Mouse (Mus musculus) neural tube, embryonic 15.5 days (tissue): Measurements from ENCODE around the gene D630003M21Rik. TPM values are rescaled to one million over a fixed set of nuclear protein-coding genes. Genes with fewer than 3 reads are reported as not detected.

Experiments
- ATAC-seq: fragments of 200-750 bp; cut with Nextera tagmentation; 2 replicates; pipeline ENCODE4 v1.8.0; 2017; ENCODE audit warnings: mild to moderate bottlenecking, moderate TSS enrichment, moderate library complexity; ENCODE audit not compliant: low FRiP score
- H3K27ac ChIP-seq: fragments of 300-500 bp; sonication (generic); replicated peaks from 2 replicates; pipeline ENCODE4 v1.5.1; 2015; ENCODE audit warnings: mild to moderate bottlenecking, inconsistent platforms
- H3K27me3 ChIP-seq: fragments of 300-500 bp; sonication (generic); replicated peaks from 2 replicates; pipeline ENCODE4 v1.6.1; 2015; ENCODE audit warnings: inconsistent platforms
- H3K36me3 ChIP-seq: fragments of 300-500 bp; sonication (generic); 2 replicates; pipeline ENCODE4 v1.6.1; 2015; ENCODE audit warnings: inconsistent platforms
- H3K4me1 ChIP-seq: fragments of 300-500 bp; sonication (generic); 2 replicates; pipeline ENCODE4 v1.6.1; 2015; ENCODE audit warnings: inconsistent platforms
- H3K4me2 ChIP-seq: fragments of 300-500 bp; sonication (generic); 2 replicates; pipeline ENCODE4 v1.6.1; 2015; ENCODE audit warnings: inconsistent platforms, mild to moderate bottlenecking, moderate library complexity
- H3K4me3 ChIP-seq: fragments of 300-500 bp; sonication (generic); replicated peaks from 2 replicates; pipeline ENCODE4 v1.5.1; 2015; ENCODE audit warnings: mild to moderate bottlenecking, inconsistent platforms
- H3K9ac ChIP-seq: fragments of 300-500 bp; sonication (generic); replicated peaks from 2 replicates; pipeline ENCODE4 v1.6.1; 2015; ENCODE audit warnings: mild to moderate bottlenecking, inconsistent platforms
- H3K9me3 ChIP-seq: fragments of 300-500 bp; sonication (generic); replicated peaks from 2 replicates; pipeline ENCODE4 v1.6.1; 2016; ENCODE audit warnings: inconsistent platforms
- WGBS: fragments of 180-500 bp; shearing (Covaris S2); methylation state at CpG from one replicate; pipeline ENCODE4 v1.1.7; 2015; ENCODE audit warnings: mixed read lengths; 5-methylcytosine and 5-hydroxymethylcytosine counted together
- polyA plus RNA-seq: library from polyadenylated mRNA; unstranded; fragments of >200 nt; fragmentation: Nextera tagmentation; extraction: Ambion mirVana; gene quantifications from 2 replicates; pipeline ENCODE4 v1.2.1, GENCODE M21; 2015

Gene D630003M21Rik
- polyA plus RNA-seq, 1 experiment from 2014 or later, result 2.4 TPM

DNA sequence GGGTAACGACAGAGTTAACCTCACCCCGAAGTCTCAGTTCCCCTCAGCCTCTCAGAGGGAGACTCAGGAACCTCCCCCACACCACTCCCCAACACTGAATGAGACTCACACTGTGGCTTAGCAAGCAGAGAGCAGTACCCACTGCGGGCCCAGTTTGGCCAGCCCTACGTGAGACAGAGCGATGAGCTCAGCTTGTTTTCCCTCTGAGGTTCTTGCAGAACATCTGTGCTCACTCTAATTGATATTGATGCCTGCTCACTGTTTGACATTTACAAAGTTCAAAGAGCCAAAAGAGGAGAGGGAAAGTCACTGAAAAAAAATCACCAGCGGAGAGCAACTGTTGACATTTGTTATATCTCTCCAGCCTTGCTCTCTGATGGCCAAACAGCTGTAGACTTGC, 67.3 kb downstream of the D630003M21Rik start:
- Histone ChIP-seq H3K4me1 (no peaks in the 10 kb centered on the region), H3K27me3 (no peaks in the 10 kb centered on the region), H3K9ac (no peak overlapping the region), H3K36me3 (no peaks in the 10 kb centered on the region), H3K9me3 (no peaks in the 10 kb centered on the region), H3K4me3 (no peak overlapping the region), H3K4me2 (no peak overlapping the region), H3K27ac (no peak overlapping the region)
- no peak for ATAC-seq
- 86% methylated on average over 6 of the region's 6 CpGs for WGBS

DNA sequence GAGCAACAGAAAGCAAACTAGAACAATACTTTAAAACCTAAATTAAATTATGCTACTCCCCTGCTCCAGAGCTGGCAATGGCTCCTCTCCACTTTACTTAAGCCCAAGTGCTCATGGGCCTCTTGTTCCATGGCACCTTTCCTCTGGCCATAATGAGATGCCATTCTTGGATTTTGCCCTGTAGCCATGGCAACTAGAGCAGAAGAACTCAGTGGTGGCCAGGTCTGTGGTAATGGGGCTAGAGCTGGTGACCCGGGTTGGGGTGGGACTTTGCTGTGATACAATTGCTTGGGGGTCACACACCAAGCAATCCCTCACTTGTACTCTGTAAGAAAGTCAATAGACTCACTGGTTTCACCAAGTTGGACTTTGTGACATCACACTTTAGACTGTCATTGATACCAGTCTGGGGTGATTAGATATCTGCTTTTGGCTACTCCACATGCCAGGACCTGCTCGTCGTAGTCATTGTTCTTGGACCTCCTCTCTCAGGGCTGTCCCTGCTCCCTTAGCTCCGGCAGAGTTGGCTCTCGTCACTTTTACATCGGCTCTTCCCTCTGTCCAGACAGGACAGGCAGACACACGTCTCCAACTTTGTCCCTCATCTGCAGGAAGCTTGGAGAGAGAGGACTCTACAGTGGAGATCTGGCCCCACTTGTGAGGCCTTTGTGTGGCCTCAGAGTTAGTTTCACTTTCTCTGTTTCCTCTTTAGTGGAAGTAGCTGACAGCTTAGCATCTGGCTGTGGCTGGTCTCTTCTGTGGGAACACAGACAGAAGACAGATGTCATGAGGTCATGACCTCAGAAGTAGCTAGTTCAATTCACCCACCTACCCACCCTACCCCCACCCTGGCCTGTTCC, 69.4 kb downstream of the D630003M21Rik start:
- Histone ChIP-seq H3K9ac (no peak overlapping the region), H3K36me3 (no peaks in the 10 kb centered on the region), H3K4me3 (no peak overlapping the region), H3K27ac (no peak overlapping the region), H3K4me2 (no peak overlapping the region), H3K4me1 (peaks cover 2% of the 10 kb centered on the region; the same call in 1 of the 2 replicates), H3K27me3 (no peaks in the 10 kb centered on the region), H3K9me3 (no peaks in the 10 kb centered on the region)
- no peak for ATAC-seq
- 49% methylated on average over 7 of the region's 7 CpGs for WGBS

DNA sequence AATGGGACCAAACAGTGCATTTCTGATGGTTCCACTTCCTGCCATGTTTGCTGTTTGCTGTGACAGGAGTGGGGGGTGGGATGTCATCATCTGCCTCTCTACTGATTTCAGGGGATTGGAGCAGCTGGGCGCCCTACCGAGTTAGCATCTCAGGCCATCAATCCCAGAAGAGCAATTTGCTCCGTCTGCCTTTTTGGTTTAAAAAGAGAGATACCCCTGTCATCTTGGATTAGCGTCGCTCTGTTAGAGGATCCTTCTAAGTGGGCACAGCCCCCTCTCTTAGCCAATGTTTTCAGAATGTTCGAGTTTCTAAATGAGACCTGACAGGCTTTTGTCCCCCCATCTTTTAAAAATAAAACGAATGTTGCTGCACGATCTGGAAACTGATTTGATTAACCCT, 71.4 kb downstream of the D630003M21Rik start:
- Histone ChIP-seq H3K27me3 (no peaks in the 10 kb centered on the region), H3K9ac (no peak overlapping the region), H3K4me3 (no peak overlapping the region), H3K4me1 (peaks cover 12% of the 10 kb centered on the region; the same call in 1 of the 2 replicates), H3K27ac (no peak overlapping the region), H3K9me3 (no peaks in the 10 kb centered on the region), H3K4me2 (no peak overlapping the region), H3K36me3 (no peaks in the 10 kb centered on the region)
- 48% methylated on average over 8 of the region's 8 CpGs for WGBS
- no peak for ATAC-seq

DNA sequence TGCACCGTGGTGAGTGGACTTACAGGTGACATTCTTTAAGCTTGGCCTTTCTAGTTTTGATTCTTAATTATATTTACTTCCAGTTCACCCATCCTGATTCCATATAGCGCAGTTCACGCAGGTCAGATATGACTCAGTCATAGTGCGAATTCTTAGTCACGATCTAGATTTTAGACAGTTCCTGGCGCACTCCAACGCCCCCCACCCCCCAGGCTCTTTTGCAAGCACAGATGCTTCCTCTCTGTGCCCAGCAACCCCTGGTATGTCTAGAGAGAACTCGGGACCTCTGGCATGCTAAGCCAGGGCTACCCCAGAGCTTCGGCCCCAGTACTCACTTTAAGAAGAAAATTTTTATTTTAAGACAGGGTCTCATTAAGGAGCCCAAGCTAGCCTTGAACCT, 72.5 kb downstream of the D630003M21Rik start:
- Histone ChIP-seq H3K27me3 (no peaks in the 10 kb centered on the region), H3K9ac (no peak overlapping the region), H3K4me1 (peaks cover 12% of the 10 kb centered on the region; the same call in 1 of the 2 replicates), H3K9me3 (no peaks in the 10 kb centered on the region), H3K4me3 (no peak overlapping the region), H3K27ac (no peak overlapping the region), H3K4me2 (no peak overlapping the region), H3K36me3 (no peaks in the 10 kb centered on the region)
- no peak for ATAC-seq
- WGBS, result 91% methylated on average over 9 of the region's 9 CpGs

DNA sequence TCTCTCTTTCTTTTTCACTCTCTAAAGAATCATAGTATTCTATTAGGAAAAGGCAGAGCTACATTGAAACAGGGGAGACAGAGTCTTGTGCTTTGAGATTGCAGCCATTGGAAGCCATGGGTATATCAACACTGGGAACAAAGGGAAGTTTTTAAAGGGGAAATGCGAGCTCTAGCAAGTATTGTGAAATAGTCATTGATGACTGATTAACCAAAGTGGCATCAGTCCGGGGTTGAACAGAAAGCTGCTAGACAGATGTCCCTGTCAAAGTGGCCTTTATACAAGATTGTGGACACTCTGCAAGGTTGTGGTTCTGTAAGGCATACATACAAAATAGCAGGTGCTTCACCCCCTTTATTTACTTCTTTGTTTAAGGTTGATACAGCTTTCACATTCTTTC, 73.4 kb downstream of the D630003M21Rik start:
- H3K9me3 ChIP-seq, result 0 out of 2 replicates have a peak, but pooled peaks cover 3% of the 10 kb centered on the region
- no peaks in the 10 kb centered on the region for H3K27me3 ChIP-seq
- H3K4me1 ChIP-seq, result peaks cover 12% of the 10 kb centered on the region; the same call in 1 of the 2 replicates
- ATAC-seq, result no peak
- no peak overlapping the region for H3K9ac ChIP-seq
- no peak overlapping the region for H3K4me3 ChIP-seq
- no peaks in the 10 kb centered on the region for H3K36me3 ChIP-seq
- no peak overlapping the region for H3K27ac ChIP-seq
- 54% methylated on average over 2 of the region's 2 CpGs for WGBS
- no peak overlapping the region for H3K4me2 ChIP-seq

DNA sequence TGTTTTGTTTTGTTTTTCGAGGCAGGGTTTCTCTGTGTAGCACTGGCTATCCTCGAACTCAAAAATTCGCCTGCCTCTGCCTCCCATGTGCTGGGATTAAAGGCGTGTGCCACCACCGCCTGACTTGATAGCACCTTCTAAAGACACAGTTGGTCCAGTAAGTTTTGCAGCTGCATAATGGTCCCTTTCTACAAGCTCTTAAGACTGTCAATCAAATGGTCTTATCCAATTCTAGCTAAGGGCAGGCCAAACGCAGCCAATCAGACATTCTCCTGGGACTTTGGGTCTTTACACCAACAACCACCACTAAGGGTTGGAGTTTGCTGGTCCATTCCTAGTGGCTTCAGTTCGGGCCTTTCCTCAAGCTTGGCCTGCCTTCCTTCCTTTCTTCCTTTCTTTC, 73.9 kb downstream of the D630003M21Rik start:
- Histone ChIP-seq H3K27me3 (no peaks in the 10 kb centered on the region), H3K27ac (no peak overlapping the region), H3K36me3 (no peaks in the 10 kb centered on the region), H3K9me3 (0 out of 2 replicates have a peak, but pooled peaks cover 3% of the 10 kb centered on the region), H3K4me2 (no peak overlapping the region), H3K4me3 (no peak overlapping the region), H3K9ac (no peak overlapping the region), H3K4me1 (peaks cover 12% of the 10 kb centered on the region; the same call in 1 of the 2 replicates)
- no peak for ATAC-seq
- WGBS, result 91% methylated on average over 7 of the region's 7 CpGs

DNA sequence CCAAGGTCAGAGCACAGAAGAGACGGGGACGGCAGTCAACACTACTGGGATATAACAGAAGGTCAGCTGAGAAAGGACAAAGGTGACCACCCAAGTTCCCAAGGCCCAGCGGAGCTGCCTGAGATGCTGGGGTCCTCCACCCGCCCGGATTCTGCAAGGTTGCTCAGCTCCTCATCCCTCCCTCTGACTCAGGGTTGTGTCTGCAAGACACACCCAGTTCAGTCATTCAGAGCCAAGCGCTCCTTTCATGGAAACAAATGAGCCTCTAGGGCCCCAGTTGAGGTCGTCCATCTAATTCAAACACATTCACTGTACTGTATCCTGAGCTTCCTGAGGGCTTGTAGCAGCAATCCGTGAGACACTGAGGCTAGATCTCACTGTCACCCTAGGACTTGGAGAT, 74.4 kb downstream of the D630003M21Rik start:
- no peak overlapping the region for H3K4me2 ChIP-seq
- 37% methylated on average over 8 of the region's 8 CpGs for WGBS
- no peaks in the 10 kb centered on the region for H3K27me3 ChIP-seq
- no peak for ATAC-seq
- 0 out of 2 replicates have a peak, but pooled peaks cover 3% of the 10 kb centered on the region for H3K9me3 ChIP-seq
- H3K36me3 ChIP-seq, result no peaks in the 10 kb centered on the region
- no peak overlapping the region for H3K4me3 ChIP-seq
- H3K9ac ChIP-seq, result no peak overlapping the region
- H3K27ac ChIP-seq, result no peak overlapping the region
- H3K4me1 ChIP-seq, result peaks cover 12% of the 10 kb centered on the region; the same call in 1 of the 2 replicates

DNA sequence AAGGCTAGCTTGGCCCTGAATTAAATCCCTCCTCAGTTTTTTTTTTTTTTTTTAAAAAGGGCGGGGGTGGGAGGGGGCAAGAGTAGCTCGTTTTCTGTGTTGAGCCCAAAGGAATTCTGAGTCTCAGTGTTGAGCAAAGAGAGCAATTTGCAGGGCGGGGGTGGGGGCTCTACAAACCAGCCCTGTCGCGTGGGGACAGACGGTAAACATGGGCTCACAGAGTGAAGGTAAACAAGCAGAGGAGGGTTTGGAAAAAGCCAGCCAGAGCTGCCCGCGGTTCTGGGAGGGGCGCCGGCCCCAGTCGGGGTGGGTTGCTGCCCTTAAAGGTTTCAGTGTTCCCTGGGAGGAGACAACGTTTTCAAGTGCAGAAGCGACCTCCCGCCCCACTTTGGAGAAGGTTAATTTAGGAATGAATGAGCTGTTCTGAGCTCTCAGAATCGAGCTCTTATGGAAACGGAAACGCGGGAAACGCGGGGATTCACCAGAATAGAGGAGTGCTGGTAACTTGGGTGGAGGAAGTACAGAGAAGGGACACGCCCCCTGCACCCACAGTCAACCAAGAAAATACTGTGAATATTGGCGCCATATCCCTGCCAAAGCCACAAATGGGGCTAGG, 75.2 kb downstream of the D630003M21Rik start:
- H3K4me3 ChIP-seq, result peak overlapping the region; percentile 30
- peak overlapping the region; percentile 29; the same call in 1 of the 2 replicates for H3K9ac ChIP-seq
- H3K36me3 ChIP-seq, result no peaks in the 10 kb centered on the region
- H3K4me2 ChIP-seq, result peak overlapping the region; percentile 62
- no peak overlapping the region for H3K27ac ChIP-seq
- peaks cover 12% of the 10 kb centered on the region; the same call in 1 of the 2 replicates for H3K4me1 ChIP-seq
- peak; percentile 41; the same call in 1 of the 2 replicates for ATAC-seq
- 0 out of 2 replicates have a peak, but pooled peaks cover 3% of the 10 kb centered on the region for H3K9me3 ChIP-seq
- 2% methylated on average over 22 of the region's 22 CpGs for WGBS
- no peaks in the 10 kb centered on the region for H3K27me3 ChIP-seq

DNA sequence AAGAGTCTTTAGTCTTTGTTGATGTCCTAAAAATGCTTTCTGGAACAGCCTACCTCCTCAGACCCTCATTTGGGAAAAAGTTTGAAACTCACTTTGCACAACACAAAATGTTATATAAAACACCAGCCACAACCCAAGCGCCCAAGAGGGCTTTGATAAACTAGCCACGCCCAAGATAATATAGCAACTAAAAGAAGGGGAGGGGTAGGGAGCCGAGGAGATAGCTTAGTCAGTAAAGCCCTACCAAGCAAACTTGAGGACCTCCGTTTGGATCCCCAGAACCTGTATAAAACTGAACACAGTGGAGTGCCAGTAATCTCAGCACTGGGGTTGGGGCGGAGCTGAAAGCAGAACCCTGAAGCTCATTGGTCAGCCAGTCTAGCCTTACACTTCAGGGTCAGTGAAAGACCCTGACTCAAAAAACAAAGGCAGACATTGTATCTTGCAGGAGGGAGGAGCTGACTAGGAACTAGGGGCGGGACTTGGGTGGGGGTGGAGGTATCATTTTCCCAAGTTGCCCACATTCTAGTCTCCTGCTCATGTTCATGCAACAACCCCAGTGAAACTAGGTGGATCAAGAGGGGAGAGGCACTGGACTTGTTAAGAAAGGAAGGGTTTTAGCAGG, 76.2 kb downstream of the D630003M21Rik start:
- Histone ChIP-seq H3K4me1 (peaks cover 12% of the 10 kb centered on the region; the same call in 1 of the 2 replicates), H3K27me3 (no peaks in the 10 kb centered on the region), H3K4me2 (no peak overlapping the region), H3K9ac (no peak overlapping the region), H3K36me3 (no peaks in the 10 kb centered on the region), H3K9me3 (0 out of 2 replicates have a peak, but pooled peaks cover 3% of the 10 kb centered on the region), H3K4me3 (no peak overlapping the region), H3K27ac (no peak overlapping the region)
- WGBS, result 44% methylated on average over 6 of the region's 6 CpGs
- no peak for ATAC-seq

DNA sequence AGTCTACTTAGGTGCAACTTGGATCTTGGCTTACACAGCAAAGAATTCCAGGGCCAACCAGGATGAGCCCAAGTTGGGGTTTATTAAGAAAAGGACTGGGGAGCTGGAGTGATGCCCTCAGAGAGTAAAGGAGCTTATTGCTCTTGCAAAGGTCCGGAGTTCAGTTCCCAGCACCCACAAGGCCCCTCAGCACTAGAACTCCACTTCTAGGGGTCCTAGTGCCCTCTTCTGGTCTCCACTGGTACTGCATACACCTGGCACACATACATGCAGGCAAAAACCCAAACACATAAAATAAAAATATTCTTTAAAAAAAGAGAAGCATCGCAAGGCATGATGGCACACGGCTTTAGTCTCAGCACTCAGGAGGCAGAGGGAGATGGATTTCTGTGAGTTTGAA, 77.9 kb downstream of the D630003M21Rik start:
- no peak for ATAC-seq
- Histone ChIP-seq H3K4me3 (no peak overlapping the region), H3K9me3 (0 out of 2 replicates have a peak, but pooled peaks cover 3% of the 10 kb centered on the region), H3K27me3 (peaks cover 2% of the 10 kb centered on the region; the same call in 1 of the 2 replicates), H3K36me3 (no peaks in the 10 kb centered on the region), H3K27ac (no peak overlapping the region), H3K4me1 (peaks cover 14% of the 10 kb centered on the region), H3K4me2 (no peak overlapping the region), H3K9ac (no peak overlapping the region)
- 98% methylated on average over 3 of the region's 3 CpGs for WGBS

DNA sequence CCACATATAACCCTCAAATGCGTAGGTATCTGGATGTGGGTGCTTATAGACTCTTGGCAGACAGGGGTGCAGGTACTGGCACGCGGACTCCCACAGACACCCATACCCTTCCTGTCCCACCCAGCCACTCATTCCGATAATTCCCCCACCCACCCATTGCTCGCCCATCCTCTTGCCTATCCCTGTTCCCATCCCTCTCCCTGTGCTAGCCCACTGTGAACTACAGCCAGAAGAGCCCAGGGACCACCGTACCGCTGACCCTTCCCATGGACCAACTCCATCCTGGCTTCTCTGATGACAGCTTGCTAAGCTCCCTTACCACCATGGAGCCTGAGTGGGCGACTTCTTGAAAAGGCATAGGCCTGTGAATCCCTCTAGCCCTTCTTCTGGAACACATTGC, 82.1 kb downstream of the D630003M21Rik start:
- Histone ChIP-seq H3K27me3 (peaks cover 6% of the 10 kb centered on the region; the same call in 1 of the 2 replicates), H3K4me2 (no peak overlapping the region), H3K4me1 (peaks cover 15% of the 10 kb centered on the region), H3K36me3 (no peaks in the 10 kb centered on the region), H3K9ac (no peak overlapping the region), H3K27ac (no peak overlapping the region), H3K9me3 (0 out of 2 replicates have a peak, but pooled peaks cover 3% of the 10 kb centered on the region), H3K4me3 (no peak overlapping the region)
- WGBS, result 94% methylated on average over 8 of the region's 8 CpGs
- ATAC-seq, result no peak
